Mouse (Mus musculus): ENCODE results near the gene Zmym6. TPM values are rescaled to one million over a fixed set of nuclear protein-coding genes. Genes with fewer than 3 reads are reported as not detected.

Zmym6 gene
- total RNA-seq, 1 experiment from 2014 or later = 34.6 TPM

DNA sequence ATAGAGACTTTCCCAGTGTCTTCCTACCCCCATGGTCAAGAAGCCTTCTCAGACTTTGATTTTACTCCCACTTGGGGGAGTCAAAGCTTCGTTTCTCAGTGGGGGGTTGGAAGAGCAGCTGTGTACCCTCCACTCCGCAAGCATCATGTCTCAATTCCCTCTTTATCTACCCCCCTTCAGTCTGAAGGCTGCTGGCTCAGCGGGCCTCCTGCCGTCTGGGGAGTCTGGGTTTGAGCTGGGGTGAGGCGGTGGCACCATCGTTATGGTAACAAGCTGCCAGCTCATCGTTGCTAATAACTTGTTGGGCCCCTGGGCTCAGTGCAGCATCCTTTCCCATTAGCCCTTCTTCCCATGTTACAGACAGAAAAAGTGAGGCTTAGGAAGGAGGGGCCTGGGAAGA, 94.9 kb downstream of the Zmym6 start:
- ATAC-seq (ENCODE audit: extremely low read depth, insufficient number of reproducible peaks, low FRiP score, poor library complexity, severe bottlenecking) = no peak

DNA sequence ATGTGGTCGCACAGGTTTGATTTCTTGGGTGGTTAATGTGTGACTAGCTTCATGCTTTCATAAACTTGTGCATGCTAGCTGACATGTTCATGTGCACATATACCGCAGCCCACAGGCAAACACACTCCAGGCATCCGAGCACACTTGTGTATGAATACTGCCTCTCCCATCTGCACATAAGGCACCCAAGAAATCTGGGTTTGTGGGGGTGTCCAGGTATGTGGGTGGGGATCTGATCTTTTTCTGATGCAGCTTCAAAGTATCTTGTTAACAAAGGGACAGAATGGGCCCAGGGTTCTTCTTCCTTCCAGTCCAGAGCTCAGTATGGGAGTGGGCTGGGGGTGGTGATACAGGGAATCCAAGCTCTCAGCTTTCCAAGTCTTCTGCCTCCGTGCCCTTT, 95.4 kb downstream of the Zmym6 start:
- ATAC-seq (ENCODE audit: extremely low read depth, insufficient number of reproducible peaks, low FRiP score, poor library complexity, severe bottlenecking) = no peak

DNA sequence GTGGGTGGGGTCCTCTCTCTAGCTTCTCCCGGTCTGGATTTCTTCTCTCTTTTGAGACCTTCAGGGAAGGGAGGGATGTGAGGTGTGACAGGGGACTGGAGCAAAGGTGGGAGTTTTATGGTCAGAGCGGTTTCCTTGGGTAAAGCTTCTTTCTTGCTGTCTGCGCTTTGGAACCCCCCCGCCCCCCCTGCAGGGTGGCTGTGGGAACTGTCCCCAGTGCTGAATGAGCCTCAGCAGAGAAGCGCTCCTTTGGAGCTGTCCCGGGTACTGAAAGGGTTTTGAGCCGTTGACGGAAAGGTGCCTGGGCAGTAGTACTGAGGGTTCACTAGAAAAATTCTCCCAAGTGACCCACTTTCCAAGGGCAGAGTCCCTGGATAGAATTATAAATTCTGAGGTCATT, 96.3 kb downstream of the Zmym6 start:
- no peak for ATAC-seq (ENCODE audit: extremely low read depth, insufficient number of reproducible peaks, low FRiP score, poor library complexity, severe bottlenecking)

Other genes with a start within 250 kb of the Zmym6 start
- 27.4 and 40.6 TPM in 2 replicates for gene Zmym4, start 109.2 kb upstream of the Zmym6 start, total RNA-seq (2017)
- 818 and 867 TPM in 2 replicates for gene Sfpq, start 56.1 kb upstream of the Zmym6 start, total RNA-seq (2017)
- gene Zmym1, start 16.2 kb upstream of the Zmym6 start, total RNA-seq (2017) = 18.4 and 18.7 TPM in 2 replicates
- gene Tmem35b, start 46.3 kb downstream of the Zmym6 start, total RNA-seq (2017) = 7.6 and 8.1 TPM in 2 replicates
- 0.12 TPM in 2 replicates for gene Dlgap3, start 91.8 kb downstream of the Zmym6 start, total RNA-seq (2017)
- gene Smim12, start 166.4 kb downstream of the Zmym6 start, total RNA-seq (2017) = 17.3 and 25.8 TPM in 2 replicates
- not detected in 2 replicates for gene Gja4, start 236.7 kb downstream of the Zmym6 start, total RNA-seq (2017)